Mouse (Mus musculus) megakaryocyte, embryonic 14.5 days (primary cell): Measurements from ENCODE around the gene 4933434E20Rik. TPM values are rescaled to one million over a fixed set of nuclear protein-coding genes. Genes with fewer than 3 reads are reported as not detected.

Experiments used
- H3K27me3 ChIP-seq: replicated peaks from 2 replicates; pipeline ENCODE3; 2012; ENCODE audit warnings: inconsistent platforms
- H3K36me3 ChIP-seq: replicated peaks from 2 replicates; pipeline ENCODE3; 2012; ENCODE audit warnings: low read length, inconsistent platforms, mixed read lengths
- H3K4me1 ChIP-seq: 2 replicates; pipeline ENCODE4 v1.6.1; 2012; ENCODE audit warnings: inconsistent platforms
- H3K4me3 ChIP-seq: replicated peaks from 2 replicates; pipeline ENCODE3; 2012; ENCODE audit warnings: moderate library complexity, mild to moderate bottlenecking, inconsistent platforms
- H3K9me3 ChIP-seq: 2 replicates; pipeline ENCODE4 v1.6.1; 2012; ENCODE audit warnings: inconsistent platforms
- FLI1 ChIP-seq: IDR thresholded peaks from 2 replicates; pipeline ENCODE4 v1.6.1; 2012; ENCODE audit warnings: low read length, inconsistent platforms, mixed read lengths
- GATA1 ChIP-seq: IDR thresholded peaks from 3 replicates; pipeline ENCODE4 v1.6.1; 2012; ENCODE audit warnings: mixed read lengths, low read length, inconsistent platforms, borderline replicate concordance
- polyA plus RNA-seq: library from polyadenylated mRNA; stranded (reverse); fragments of >175 nt; gene quantifications from 2 replicates; pipeline ENCODE4 v1.2.3, GENCODE M21; 2012; ENCODE audit warnings: low replicate concordance; ENCODE audit not compliant: insufficient read depth

4933434E20Rik gene
- polyA plus RNA-seq, 1 experiment: 10.8 TPM

DNA sequence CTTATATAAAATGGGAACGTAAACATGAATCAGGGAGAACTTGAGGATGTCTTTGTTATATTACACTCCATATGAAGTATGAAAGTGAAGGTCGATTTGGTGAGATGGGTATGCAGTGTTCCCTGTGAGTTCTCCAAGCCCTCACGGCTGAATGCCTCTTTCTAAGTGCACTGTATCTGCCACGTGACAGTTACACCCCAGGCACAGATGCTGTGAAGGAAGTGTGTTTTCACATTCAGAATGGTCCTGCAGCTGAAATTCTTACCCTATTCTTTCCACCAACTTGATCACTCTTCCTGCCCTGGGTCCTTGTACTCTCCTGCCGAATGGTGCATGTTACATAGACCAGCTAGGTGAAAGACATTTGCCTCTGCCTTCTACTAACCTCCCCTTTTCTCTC, 46.5 kb downstream of the 4933434E20Rik start:
- Histone ChIP-seq H3K27me3 (no peaks in the 10 kb centered on the region), H3K4me3 (no peak overlapping the region), H3K36me3 (peaks cover 82% of the 10 kb centered on the region), H3K9me3 (no peaks in the 10 kb centered on the region), H3K4me1 (peaks cover 38% of the 10 kb centered on the region)
- TF ChIP-seq GATA1: no peak
- no peak for TF ChIP-seq FLI1

DNA sequence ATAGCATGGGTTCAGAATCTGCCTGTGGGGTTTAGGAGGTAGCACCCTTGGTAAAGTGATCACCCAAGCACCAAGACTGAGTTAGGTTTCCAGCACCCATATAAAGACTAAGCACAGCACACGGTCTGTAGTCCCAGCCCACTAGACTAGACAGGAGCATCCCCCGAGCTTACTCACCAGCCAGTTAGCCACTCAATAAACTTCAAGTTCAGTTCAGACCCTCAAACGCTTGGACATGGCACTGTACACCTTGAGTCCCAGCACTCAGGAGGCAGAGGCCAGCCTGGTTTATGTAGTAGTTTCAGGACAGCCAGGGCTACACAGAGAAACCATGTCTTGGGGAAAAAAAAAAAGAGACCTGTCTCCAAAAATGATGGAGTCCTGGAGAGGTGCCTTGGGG, 49.6 kb downstream of the 4933434E20Rik start:
- TF ChIP-seq FLI1 (no peak), GATA1 (no peak)
- Histone ChIP-seq H3K36me3 (peaks cover 59% of the 10 kb centered on the region), H3K27me3 (no peaks in the 10 kb centered on the region), H3K9me3 (no peaks in the 10 kb centered on the region), H3K4me1 (peaks cover 17% of the 10 kb centered on the region), H3K4me3 (no peak overlapping the region)

DNA sequence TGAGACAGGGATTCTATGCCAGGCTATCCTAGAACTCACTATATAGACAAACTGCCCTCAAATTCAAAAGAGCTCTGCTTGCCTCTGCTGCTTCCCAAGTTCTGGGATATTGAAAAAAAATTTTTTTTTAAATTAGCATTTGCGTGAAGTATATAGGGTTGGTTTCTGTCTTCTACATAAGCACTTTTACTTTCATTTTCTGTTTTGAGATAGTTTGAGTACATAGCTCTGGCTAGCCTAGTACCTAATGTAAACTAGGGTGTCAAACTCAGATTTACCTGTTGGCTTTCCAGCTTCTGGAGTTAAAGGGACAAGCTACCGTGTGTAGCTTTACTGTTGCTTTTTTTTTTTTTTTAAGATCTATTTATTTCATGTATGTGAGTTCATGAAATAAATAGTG, 50.2 kb downstream of the 4933434E20Rik start:
- TF ChIP-seq FLI1 (no peak), GATA1 (no peak)
- Histone ChIP-seq H3K4me1 (peaks cover 18% of the 10 kb centered on the region), H3K4me3 (no peak overlapping the region), H3K27me3 (no peaks in the 10 kb centered on the region), H3K36me3 (peaks cover 53% of the 10 kb centered on the region), H3K9me3 (no peaks in the 10 kb centered on the region)

DNA sequence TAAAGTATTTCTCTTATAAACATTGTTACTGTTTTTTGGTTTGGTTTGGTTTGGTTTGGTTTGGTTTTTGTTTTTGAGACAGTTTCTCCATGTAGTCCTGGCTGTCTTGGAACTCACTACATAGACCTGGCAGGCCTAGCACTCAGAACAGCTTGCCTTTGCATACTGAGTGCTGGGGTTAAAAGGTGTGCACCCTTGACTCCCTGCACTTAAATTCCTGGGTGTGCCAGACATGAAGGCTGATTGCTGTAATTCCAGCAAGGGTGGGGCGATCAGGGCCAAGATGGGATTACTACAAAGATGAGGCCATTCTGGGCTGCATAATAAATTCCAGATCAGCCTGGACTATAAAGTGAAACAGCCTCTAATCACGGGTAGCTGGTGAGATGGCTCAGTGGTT, 50.8 kb downstream of the 4933434E20Rik start:
- TF ChIP-seq GATA1 (no peak), FLI1 (no peak)
- Histone ChIP-seq H3K27me3 (no peaks in the 10 kb centered on the region), H3K4me1 (peaks cover 22% of the 10 kb centered on the region), H3K9me3 (no peaks in the 10 kb centered on the region), H3K36me3 (peaks cover 50% of the 10 kb centered on the region), H3K4me3 (no peak overlapping the region)

DNA sequence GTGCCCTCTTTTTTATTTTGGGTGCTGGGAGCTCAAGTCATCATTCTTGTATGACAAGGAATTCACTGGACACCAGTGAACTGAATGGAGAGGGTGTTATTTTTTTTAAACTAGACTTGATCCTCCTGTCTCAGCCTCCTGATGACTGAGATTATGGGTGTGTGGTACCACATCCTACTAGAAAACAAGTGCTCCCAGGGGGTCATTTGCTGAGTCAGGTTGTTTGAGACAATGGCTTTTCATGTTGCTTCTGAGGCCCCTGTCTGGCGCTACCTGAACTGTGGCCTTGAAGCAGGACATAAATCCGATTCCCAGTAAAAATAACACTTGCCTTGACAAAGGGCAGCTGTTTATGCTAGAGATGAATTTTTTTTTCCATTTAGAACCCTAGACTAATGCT, 51.7 kb downstream of the 4933434E20Rik start:
- TF ChIP-seq GATA1 (no peak), FLI1 (no peak)
- Histone ChIP-seq H3K4me3 (no peak overlapping the region), H3K9me3 (no peaks in the 10 kb centered on the region), H3K4me1 (peaks cover 19% of the 10 kb centered on the region), H3K27me3 (no peaks in the 10 kb centered on the region), H3K36me3 (peaks cover 41% of the 10 kb centered on the region)

DNA sequence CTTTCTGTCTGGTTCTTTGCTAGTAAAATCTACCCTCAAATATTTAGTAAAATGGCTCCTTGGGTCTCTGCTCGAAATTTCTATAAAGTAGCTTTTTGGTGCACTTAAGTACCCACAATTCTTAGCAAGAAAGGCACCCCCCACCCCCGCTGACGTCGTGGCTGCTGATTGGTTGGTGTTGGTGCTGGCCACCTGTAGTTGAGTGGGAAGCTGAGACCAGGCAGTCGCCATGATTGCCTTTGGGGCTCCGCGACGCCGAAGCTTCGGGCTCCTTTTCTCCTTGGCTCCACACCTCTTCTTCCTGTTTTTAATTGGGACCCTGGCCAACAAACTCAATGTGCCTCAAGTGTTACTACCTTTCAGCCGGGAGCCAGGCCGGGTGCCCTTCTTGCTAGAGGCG, 52.5 kb downstream of the 4933434E20Rik start, which contains the start of gene Nup210l:
TSS of gene Nup210l (plus strand) at position 195 of the 400 bp plus-strand sequence.
- no peaks in the 10 kb centered on the region for H3K9me3 ChIP-seq
- H3K4me3 ChIP-seq: no peak within 1 kb of the TSS
- H3K36me3 ChIP-seq: peaks cover 34% of the 10 kb centered on the region
- TF ChIP-seq FLI1 (no peak), GATA1 (no peak)
- peaks cover 18% of the 10 kb centered on the region for H3K4me1 ChIP-seq
- H3K27me3 ChIP-seq: no peaks in the 10 kb centered on the region

DNA sequence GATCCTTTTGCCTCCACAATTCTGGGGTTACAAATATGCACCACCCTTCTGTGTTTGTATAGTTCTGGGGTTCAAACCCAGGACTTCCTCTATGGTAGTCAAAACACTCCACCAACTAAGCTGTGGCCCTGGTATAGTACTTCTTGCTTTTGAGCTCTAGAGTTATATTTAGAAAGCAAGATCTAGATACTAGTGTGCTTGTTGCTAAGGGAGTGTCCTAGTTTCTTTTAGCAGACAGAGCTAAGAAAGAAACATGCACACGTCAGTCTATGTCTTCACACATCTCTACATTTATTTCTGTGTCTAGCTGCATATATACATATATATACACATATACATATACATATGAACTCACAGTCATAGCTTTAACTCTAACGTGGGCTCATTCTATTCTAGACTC, 60.3 kb downstream of the 4933434E20Rik start:
- 0 out of 2 replicates have a peak, but pooled peaks cover 3% of the 10 kb centered on the region for H3K9me3 ChIP-seq
- H3K36me3 ChIP-seq: no peaks in the 10 kb centered on the region
- no peaks in the 10 kb centered on the region for H3K27me3 ChIP-seq
- no peak overlapping the region for H3K4me3 ChIP-seq
- peaks cover 15% of the 10 kb centered on the region for H3K4me1 ChIP-seq
- TF ChIP-seq GATA1: no peak
- TF ChIP-seq FLI1: no peak

DNA sequence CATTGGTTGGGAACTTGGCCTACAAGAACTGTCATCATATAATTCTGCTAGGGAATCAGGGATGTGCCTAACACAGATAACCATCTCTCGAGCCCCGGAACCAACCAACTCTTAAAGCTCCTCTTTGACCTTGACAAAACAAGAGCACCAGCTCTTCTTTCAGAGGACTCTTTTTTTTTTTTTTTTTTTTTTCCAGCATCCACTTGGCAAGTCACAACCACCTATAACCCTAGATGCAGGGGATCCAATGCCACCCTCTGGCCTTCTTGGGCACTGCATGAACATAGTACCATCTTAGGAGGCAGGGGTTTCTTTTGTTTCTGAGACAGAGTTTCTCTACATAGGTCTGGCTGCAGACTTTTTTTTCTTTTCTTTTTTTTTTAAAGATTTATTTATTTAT, 62.9 kb downstream of the 4933434E20Rik start:
- TF ChIP-seq GATA1 (no peak), FLI1 (no peak)
- H3K36me3 ChIP-seq: no peaks in the 10 kb centered on the region
- H3K4me1 ChIP-seq: peaks cover 10% of the 10 kb centered on the region
- 0 out of 2 replicates have a peak, but pooled peaks cover 3% of the 10 kb centered on the region for H3K9me3 ChIP-seq
- no peaks in the 10 kb centered on the region for H3K27me3 ChIP-seq
- no peak overlapping the region for H3K4me3 ChIP-seq

DNA sequence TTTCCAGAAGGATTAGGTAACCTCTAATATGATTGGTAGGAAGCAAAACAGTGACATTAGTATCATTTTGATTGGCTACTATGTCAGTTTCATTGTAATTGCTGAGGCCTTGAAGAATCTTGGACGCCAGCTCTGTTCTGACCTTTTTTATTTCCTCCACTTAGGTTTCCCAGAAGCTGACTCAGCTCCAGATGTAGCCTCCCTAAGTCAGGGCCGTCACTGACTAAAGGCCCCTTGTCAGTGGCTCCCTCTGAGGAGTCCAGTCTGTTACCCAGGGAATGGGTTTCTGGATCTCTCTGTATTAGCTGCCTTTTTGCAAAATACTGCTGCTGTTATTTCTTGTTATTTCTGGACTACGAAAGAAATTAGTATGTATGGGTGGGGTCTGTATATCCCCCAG, 64.1 kb downstream of the 4933434E20Rik start:
- Histone ChIP-seq H3K27me3 (no peaks in the 10 kb centered on the region), H3K36me3 (no peaks in the 10 kb centered on the region), H3K9me3 (0 out of 2 replicates have a peak, but pooled peaks cover under 1% of the 10 kb centered on the region), H3K4me1 (peaks cover 10% of the 10 kb centered on the region), H3K4me3 (no peak overlapping the region)
- no peak for TF ChIP-seq FLI1
- TF ChIP-seq GATA1: no peak

Other genes starting within 250 kb of the 4933434E20Rik start
- not detected in 2 replicates for gene She, start 220.3 kb upstream of the 4933434E20Rik start, polyA plus RNA-seq
- gene Il6ra, start 138.4 kb upstream of the 4933434E20Rik start, polyA plus RNA-seq: 6.3 and 10.8 TPM in 2 replicates
- gene Atp8b2, start 88.1 kb upstream of the 4933434E20Rik start, polyA plus RNA-seq: 4.2 and 6.1 TPM in 2 replicates
- gene Hax1, start 52.9 kb upstream of the 4933434E20Rik start, polyA plus RNA-seq: 10.9 and 58.1 TPM in 2 replicates
- gene Ubap2l, start 992 bp downstream of the 4933434E20Rik start, polyA plus RNA-seq: 119 and 130 TPM in 2 replicates
- 28.7 and 263 TPM in 2 replicates for gene Tpm3, start 21.0 kb downstream of the 4933434E20Rik start, polyA plus RNA-seq
- not detected in 2 replicates for gene Nup210l, start 52.5 kb downstream of the 4933434E20Rik start, polyA plus RNA-seq
- 120 and 279 TPM in 2 replicates for gene Rps27, start 162.0 kb downstream of the 4933434E20Rik start, polyA plus RNA-seq
- 7.1 and 45.9 TPM in 2 replicates for gene Rab13, start 162.1 kb downstream of the 4933434E20Rik start, polyA plus RNA-seq
- 132 and 150 TPM in 2 replicates for gene Jtb, start 180.0 kb downstream of the 4933434E20Rik start, polyA plus RNA-seq
- gene Creb3l4, start 191.9 kb downstream of the 4933434E20Rik start, polyA plus RNA-seq: 0.07 TPM in 1 of 2 replicates, not detected in the other
- 14.4 and 22.8 TPM in 2 replicates for gene Slc39a1, start 196.5 kb downstream of the 4933434E20Rik start, polyA plus RNA-seq
- 53.7 and 79.0 TPM in 2 replicates for gene Crtc2, start 202.5 kb downstream of the 4933434E20Rik start, polyA plus RNA-seq
- gene Dennd4b, start 213.5 kb downstream of the 4933434E20Rik start, polyA plus RNA-seq: 41.0 and 105 TPM in 2 replicates
- gene Gatad2b, start 241.5 kb downstream of the 4933434E20Rik start, polyA plus RNA-seq: 2.8 and 3.2 TPM in 2 replicates